Mouse (Mus musculus): ENCODE results near the gene Srd5a1. TPM values are rescaled to one million over a fixed set of nuclear protein-coding genes. Genes with fewer than 3 reads are reported as not detected.

Gene Srd5a1
- polyA plus RNA-seq, 1 experiment from 2014 or later, result 28.7 TPM

GRCm38 (mm10) chr13:69630576-69630975, 19.3 kb upstream of the Srd5a1 start:
- Histone ChIP-seq H3K4me2 (ENCODE audit: low read length) (no peak overlapping the region), H3K9me3 (replicated peaks; ENCODE audit: low read length) (no peaks in the 10 kb centered on the region)
- ATAC-seq (replicated peaks; ENCODE audit: low FRiP score, low read depth), result no peak

GRCm38 (mm10) chr13:69627941-69628340, 16.7 kb upstream of the Srd5a1 start:
- H3K27ac ChIP-seq, result no peak overlapping the region
- WGBS, result 98% methylated on average over 3 of the region's 3 CpGs
- ATAC-seq (replicated peaks; ENCODE audit: low FRiP score, low read depth) (no peak), DNase-seq (ENCODE audit: low spot score) (no peak)
- H3K27me3 ChIP-seq (ENCODE audit: insufficient read depth, low read length), result no peaks in the 10 kb centered on the region
- H3K9ac ChIP-seq (ENCODE audit: low read depth, low read length), result no peak overlapping the region
- H3K4me2 ChIP-seq (ENCODE audit: low read length), result no peak overlapping the region
- peaks cover 86% of the 10 kb centered on the region for H3K36me3 ChIP-seq (ENCODE audit: insufficient read depth, low read length)
- no peak for TF ChIP-seq CTCF (IDR thresholded peaks at IDR 0.05; ENCODE audit: low read depth)
- H3K4me1 ChIP-seq (replicated peaks; ENCODE audit: insufficient read depth, low read length), result no peaks in the 10 kb centered on the region
- no peak overlapping the region for H3K4me3 ChIP-seq (replicated peaks; ENCODE audit: low read depth, low read length)
- H3K9me3 ChIP-seq (replicated peaks; ENCODE audit: low read length), result no peaks in the 10 kb centered on the region

More at GRCm38 (mm10) chr13:69630576-69630975, 19.3 kb upstream of the Srd5a1 start:
- 76% methylated on average over 8 of the region's 8 CpGs for WGBS
- no peak for DNase-seq (ENCODE audit: low spot score)
- no peak overlapping the region for H3K9ac ChIP-seq (ENCODE audit: low read depth, low read length)
- H3K4me3 ChIP-seq (replicated peaks; ENCODE audit: low read depth, low read length), result no peak overlapping the region
- H3K4me1 ChIP-seq (replicated peaks; ENCODE audit: insufficient read depth, low read length), result no peaks in the 10 kb centered on the region
- H3K27ac ChIP-seq, result no peak overlapping the region
- TF ChIP-seq CTCF (IDR thresholded peaks at IDR 0.05; ENCODE audit: low read depth), result no peak
- H3K36me3 ChIP-seq (ENCODE audit: insufficient read depth, low read length), result peaks cover 86% of the 10 kb centered on the region
- H3K27me3 ChIP-seq (ENCODE audit: insufficient read depth, low read length), result no peaks in the 10 kb centered on the region

GRCm38 (mm10) chr13:69624510-69624909, 13.3 kb upstream of the Srd5a1 start:
- Histone ChIP-seq H3K27me3 (ENCODE audit: insufficient read depth, low read length) (no peaks in the 10 kb centered on the region), H3K27ac (no peak overlapping the region), H3K9me3 (replicated peaks; ENCODE audit: low read length) (no peaks in the 10 kb centered on the region), H3K4me2 (ENCODE audit: low read length) (no peak overlapping the region), H3K4me1 (replicated peaks; ENCODE audit: insufficient read depth, low read length) (no peaks in the 10 kb centered on the region), H3K4me3 (replicated peaks; ENCODE audit: low read depth, low read length) (no peak overlapping the region), H3K9ac (ENCODE audit: low read depth, low read length) (peak overlapping the region; percentile 15; the same call in 1 of the 2 replicates), H3K36me3 (ENCODE audit: insufficient read depth, low read length) (peaks cover 66% of the 10 kb centered on the region)
- ATAC-seq (replicated peaks; ENCODE audit: low FRiP score, low read depth) (no peak), DNase-seq (ENCODE audit: low spot score) (no peak)
- TF ChIP-seq CTCF (IDR thresholded peaks at IDR 0.05; ENCODE audit: low read depth), result no peak
- 89% methylated on average over 3 of the region's 3 CpGs for WGBS

GRCm38 (mm10) chr13:69623843-69624242, 12.6 kb upstream of the Srd5a1 start:
- Histone ChIP-seq H3K4me3 (replicated peaks; ENCODE audit: low read depth, low read length) (no peak overlapping the region), H3K36me3 (ENCODE audit: insufficient read depth, low read length) (peaks cover 68% of the 10 kb centered on the region), H3K27ac (no peak overlapping the region), H3K27me3 (ENCODE audit: insufficient read depth, low read length) (no peaks in the 10 kb centered on the region), H3K9me3 (replicated peaks; ENCODE audit: low read length) (no peaks in the 10 kb centered on the region), H3K9ac (ENCODE audit: low read depth, low read length) (no peak overlapping the region), H3K4me1 (replicated peaks; ENCODE audit: insufficient read depth, low read length) (no peaks in the 10 kb centered on the region), H3K4me2 (ENCODE audit: low read length) (no peak overlapping the region)
- ATAC-seq (replicated peaks; ENCODE audit: low FRiP score, low read depth) (no peak), DNase-seq (ENCODE audit: low spot score) (no peak)
- no peak for TF ChIP-seq CTCF (IDR thresholded peaks at IDR 0.05; ENCODE audit: low read depth)
- WGBS, result 74% methylated on average over 5 of the region's 5 CpGs

- H3K9ac ChIP-seq (ENCODE audit: low read depth, low read length), result no peak overlapping the region
- TF ChIP-seq CTCF (IDR thresholded peaks at IDR 0.05; ENCODE audit: low read depth), result no peak
- peaks cover 46% of the 10 kb centered on the region for H3K36me3 ChIP-seq (ENCODE audit: insufficient read depth, low read length)
- DNase-seq (ENCODE audit: low spot score), result no peak
- 92% methylated on average over 6 of the region's 6 CpGs for WGBS
- H3K27ac ChIP-seq, result no peak overlapping the region
- no peaks in the 10 kb centered on the region for H3K9me3 ChIP-seq (replicated peaks; ENCODE audit: low read length)
- H3K4me1 ChIP-seq (replicated peaks; ENCODE audit: insufficient read depth, low read length), result peaks cover 6% of the 10 kb centered on the region; the same call in 1 of the 2 replicates
- ATAC-seq (replicated peaks; ENCODE audit: low FRiP score, low read depth), result no peak
- no peak overlapping the region for H3K4me2 ChIP-seq (ENCODE audit: low read length)
- H3K27me3 ChIP-seq (ENCODE audit: insufficient read depth, low read length), result no peaks in the 10 kb centered on the region
- no peak overlapping the region for H3K4me3 ChIP-seq (replicated peaks; ENCODE audit: low read depth, low read length)
Observed at GRCm38 (mm10) chr13:69616716-69617115, 5.5 kb upstream of the Srd5a1 start.

- peak overlapping the region; percentile 82 for H3K4me2 ChIP-seq (ENCODE audit: low read length)
- ATAC-seq (replicated peaks; ENCODE audit: low FRiP score, low read depth) (no peak), DNase-seq (ENCODE audit: low spot score) (no peak)
- under 1% methylated on average over 24 of the region's 24 CpGs for WGBS
- peak overlapping the region; percentile 90 for H3K9ac ChIP-seq (ENCODE audit: low read depth, low read length)
- H3K27ac ChIP-seq, result peak overlapping the region; percentile 50; the same call in 1 of the 2 replicates
- H3K27me3 ChIP-seq (ENCODE audit: insufficient read depth, low read length), result no peaks in the 10 kb centered on the region
- H3K36me3 ChIP-seq (ENCODE audit: insufficient read depth, low read length), result peaks cover 19% of the 10 kb centered on the region
- peak overlapping the region; percentile 88 for H3K4me3 ChIP-seq (replicated peaks; ENCODE audit: low read depth, low read length)
- H3K9me3 ChIP-seq (replicated peaks; ENCODE audit: low read length), result no peaks in the 10 kb centered on the region
- no peak for TF ChIP-seq CTCF (IDR thresholded peaks at IDR 0.05; ENCODE audit: low read depth)
- peaks cover 6% of the 10 kb centered on the region; the same call in 1 of the 2 replicates for H3K4me1 ChIP-seq (replicated peaks; ENCODE audit: insufficient read depth, low read length)
Observed at GRCm38 (mm10) chr13:69612175-69612544, 918 bp upstream of the Srd5a1 start.
